Mouse (Mus musculus): ENCODE data around the gene Arid1b.

DNA sequence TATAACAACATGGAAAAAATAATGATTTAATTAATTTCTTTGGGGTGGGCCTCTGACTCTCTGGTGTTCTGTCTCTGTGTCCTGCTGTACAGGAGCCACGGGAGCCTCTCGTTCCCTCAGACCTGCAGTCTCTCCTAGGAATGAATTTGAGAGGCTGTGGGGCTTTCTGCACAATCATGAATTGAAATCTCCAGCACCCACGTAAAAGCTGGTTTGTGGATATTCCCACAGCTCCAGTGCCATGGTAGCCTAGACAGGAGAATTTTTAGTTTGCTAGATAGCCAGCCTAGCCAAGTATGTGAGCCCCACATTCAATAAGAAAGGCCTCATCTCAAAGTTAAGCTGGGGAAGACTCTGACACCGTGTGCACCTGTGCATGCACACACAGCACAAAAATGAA, 335.3 kb downstream of the Arid1b start:
- TF ChIP-seq CHD2 (IDR thresholded peaks at IDR 0.05; ENCODE audit: low read depth, low read length) (no peak), ZC3H11A (IDR thresholded peaks at IDR 0.05; ENCODE audit: borderline replicate concordance, low read depth, low read length) (no peak), MAFK (IDR thresholded peaks at IDR 0.05; ENCODE audit: insufficient read depth, low read depth, low read length) (no peak), ZNF384 (IDR thresholded peaks at IDR 0.05; ENCODE audit: low read depth, low read length) (no peak)

Data from ES-E14 (cell line).